Mouse (Mus musculus): Measurements from ENCODE around the gene Fermt3. TPM values are rescaled to one million over a fixed set of nuclear protein-coding genes. Genes with fewer than 3 reads are reported as not detected.

Fermt3 gene
- total RNA-seq, 2 experiments from 2014 or later = 103 to 230 TPM

DNA sequence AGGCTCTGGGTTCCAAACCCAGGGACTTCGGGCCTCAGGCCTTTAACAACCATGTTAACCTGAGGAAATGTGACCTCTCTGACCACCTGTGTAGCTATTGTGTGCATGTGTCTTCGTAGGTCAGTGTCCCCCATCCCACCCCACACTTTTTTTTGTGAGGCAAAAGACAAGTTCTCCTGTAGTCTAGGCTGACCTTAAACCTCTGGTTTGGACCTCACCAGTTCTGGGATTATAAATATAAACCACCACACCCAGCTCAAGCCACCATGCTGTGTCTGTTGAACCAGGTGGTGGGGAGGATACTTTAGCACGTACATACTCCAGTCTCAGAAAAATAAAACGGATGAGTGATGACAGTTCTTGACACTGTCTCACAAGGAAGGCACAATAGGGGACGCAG, 69.3 kb downstream of the Fermt3 start:
- ATAC-seq (replicated peaks; ENCODE audit: poor library complexity, severe bottlenecking) = no peak

- ATAC-seq (replicated peaks; ENCODE audit: poor library complexity, severe bottlenecking) = no peak
Measured at GRCm38 (mm10) chr19:6949532-6949931, 69.7 kb downstream of the Fermt3 start.

Other genes starting within 250 kb of the Fermt3 start
- 2.8 and 13.3 TPM in 2 replicates for gene Rps6ka4, start 178.8 kb downstream of the Fermt3 start, total RNA-seq (2014; fragmentation: Nextera tagmentation)
- gene Rps6ka4, start 178.8 kb downstream of the Fermt3 start, total RNA-seq (2017) = 3.9 and 8.1 TPM in 2 replicates
- gene Ccdc88b, start 161.3 kb downstream of the Fermt3 start, total RNA-seq (2014; fragmentation: Nextera tagmentation) = 17.8 and 22.6 TPM in 2 replicates
- 53.1 and 58.0 TPM in 2 replicates for gene Ccdc88b, start 161.3 kb downstream of the Fermt3 start, total RNA-seq (2017)
- gene Trmt112, start 109.8 kb downstream of the Fermt3 start, total RNA-seq (2014; fragmentation: Nextera tagmentation) = 149 and 152 TPM in 2 replicates
- gene Trmt112, start 109.8 kb downstream of the Fermt3 start, total RNA-seq (2017) = 156 and 160 TPM in 2 replicates
- gene Prdx5, start 109.4 kb downstream of the Fermt3 start, total RNA-seq (2014; fragmentation: Nextera tagmentation) = 352 and 419 TPM in 2 replicates
- 522 and 534 TPM in 2 replicates for gene Prdx5, start 109.4 kb downstream of the Fermt3 start, total RNA-seq (2017)
- gene Esrra, start 97.7 kb downstream of the Fermt3 start, total RNA-seq (2014; fragmentation: Nextera tagmentation) = 10.7 and 29.3 TPM in 2 replicates
- 15.5 and 18.6 TPM in 2 replicates for gene Esrra, start 97.7 kb downstream of the Fermt3 start, total RNA-seq (2017)
- 3.0 TPM in 1 of 2 replicates, not detected in the other for gene Catsperz, start 94.1 kb downstream of the Fermt3 start, total RNA-seq (2014; fragmentation: Nextera tagmentation)
- 2.8 and 4.5 TPM in 2 replicates for gene Catsperz, start 94.1 kb downstream of the Fermt3 start, total RNA-seq (2017)
- not detected in 2 replicates for gene Kcnk4, start 85.0 kb downstream of the Fermt3 start, total RNA-seq (2014; fragmentation: Nextera tagmentation)
- gene Kcnk4, start 85.0 kb downstream of the Fermt3 start, total RNA-seq (2017) = not detected in 2 replicates
- gene Bad, start 77.6 kb downstream of the Fermt3 start, total RNA-seq (2014; fragmentation: Nextera tagmentation) = 26.7 and 34.5 TPM in 2 replicates
- gene Bad, start 77.6 kb downstream of the Fermt3 start, total RNA-seq (2017) = 48.8 and 69.0 TPM in 2 replicates
- gene Gpr137, start 77.0 kb downstream of the Fermt3 start, total RNA-seq (2014; fragmentation: Nextera tagmentation) = 15.0 and 18.5 TPM in 2 replicates
- 14.9 and 15.8 TPM in 2 replicates for gene Gpr137, start 77.0 kb downstream of the Fermt3 start, total RNA-seq (2017)
- 194 and 276 TPM in 2 replicates for gene Ppp1r14b, start 44.5 kb downstream of the Fermt3 start, total RNA-seq (2014; fragmentation: Nextera tagmentation)
- gene Ppp1r14b, start 44.5 kb downstream of the Fermt3 start, total RNA-seq (2017) = 94.5 and 105 TPM in 2 replicates
- 8.0 and 14.6 TPM in 2 replicates for gene Plcb3, start 43.0 kb downstream of the Fermt3 start, total RNA-seq (2014; fragmentation: Nextera tagmentation)
- 7.1 and 10.9 TPM in 2 replicates for gene Plcb3, start 43.0 kb downstream of the Fermt3 start, total RNA-seq (2017)
- 98.9 and 160 TPM in 2 replicates for gene Fkbp2, start 39.0 kb downstream of the Fermt3 start, total RNA-seq (2014; fragmentation: Nextera tagmentation)
- 173 and 197 TPM in 2 replicates for gene Fkbp2, start 39.0 kb downstream of the Fermt3 start, total RNA-seq (2017)
- gene Vegfb, start 31.8 kb downstream of the Fermt3 start, total RNA-seq (2014; fragmentation: Nextera tagmentation) = 27.6 and 35.2 TPM in 2 replicates
- 6.2 and 7.4 TPM in 2 replicates for gene Vegfb, start 31.8 kb downstream of the Fermt3 start, total RNA-seq (2017)
- gene Dnajc4, start 26.9 kb downstream of the Fermt3 start, total RNA-seq (2014; fragmentation: Nextera tagmentation) = 6.4 and 16.5 TPM in 2 replicates
- 7.9 and 11.8 TPM in 2 replicates for gene Dnajc4, start 26.9 kb downstream of the Fermt3 start, total RNA-seq (2017)
- gene Nudt22, start 23.4 kb downstream of the Fermt3 start, total RNA-seq (2014; fragmentation: Nextera tagmentation) = 8.5 and 14.4 TPM in 2 replicates
- 3.4 and 14.5 TPM in 2 replicates for gene Nudt22, start 23.4 kb downstream of the Fermt3 start, total RNA-seq (2017)
- 3.0 TPM in 1 of 2 replicates, not detected in the other for gene Trpt1, start 23.3 kb downstream of the Fermt3 start, total RNA-seq (2014; fragmentation: Nextera tagmentation)
- 0.21 and 0.60 TPM in 2 replicates for gene Trpt1, start 23.3 kb downstream of the Fermt3 start, total RNA-seq (2017)
- 162 and 187 TPM in 2 replicates for gene Stip1, start 20.5 kb upstream of the Fermt3 start, total RNA-seq (2014; fragmentation: Nextera tagmentation)
- gene Stip1, start 20.5 kb upstream of the Fermt3 start, total RNA-seq (2017) = 246 and 270 TPM in 2 replicates
- 7.8 and 13.6 TPM in 2 replicates for gene Macrod1, start 37.3 kb upstream of the Fermt3 start, total RNA-seq (2014; fragmentation: Nextera tagmentation)
- 4.5 and 6.3 TPM in 2 replicates for gene Macrod1, start 37.3 kb upstream of the Fermt3 start, total RNA-seq (2017)
- gene Flrt1, start 86.3 kb upstream of the Fermt3 start, total RNA-seq (2014; fragmentation: Nextera tagmentation) = not detected in 2 replicates
- gene Flrt1, start 86.3 kb upstream of the Fermt3 start, total RNA-seq (2017) = not detected in 2 replicates
- 61.0 and 61.2 TPM in 2 replicates for gene Otub1, start 186.8 kb upstream of the Fermt3 start, total RNA-seq (2014; fragmentation: Nextera tagmentation)
- gene Otub1, start 186.8 kb upstream of the Fermt3 start, total RNA-seq (2017) = 63.0 and 69.0 TPM in 2 replicates
- gene Cox8a, start 198.1 kb upstream of the Fermt3 start, total RNA-seq (2014; fragmentation: Nextera tagmentation) = 854 and 878 TPM in 2 replicates
- gene Cox8a, start 198.1 kb upstream of the Fermt3 start, total RNA-seq (2017) = 563 and 615 TPM in 2 replicates
- 67.4 and 72.3 TPM in 2 replicates for gene Naa40, start 221.7 kb upstream of the Fermt3 start, total RNA-seq (2014; fragmentation: Nextera tagmentation)
- 42.9 and 49.3 TPM in 2 replicates for gene Naa40, start 221.7 kb upstream of the Fermt3 start, total RNA-seq (2017)
- gene Rcor2, start 247.9 kb upstream of the Fermt3 start, total RNA-seq (2014; fragmentation: Nextera tagmentation) = 3.1 and 6.9 TPM in 2 replicates
- 3.4 and 5.2 TPM in 2 replicates for gene Rcor2, start 247.9 kb upstream of the Fermt3 start, total RNA-seq (2017)